Mouse (Mus musculus) neural tube, embryonic 11.5 days (tissue): ENCODE measurements around the gene Arf3. TPM values are rescaled to one million over a fixed set of nuclear protein-coding genes. Genes with fewer than 3 reads are reported as not detected.

Source experiments
- ATAC-seq: fragments of 200-750 bp; cut with Nextera tagmentation; 2 replicates; pipeline ENCODE4 v1.8.0; 2017; ENCODE audit warnings: moderate number of reproducible peaks, mild to moderate bottlenecking, moderate TSS enrichment, moderate library complexity; ENCODE audit not compliant: insufficient read depth, low FRiP score, low TSS enrichment
- DNase-seq: peaks from one replicate; pipeline ENCODE4 v3.0.0-alpha.2; 2015; ENCODE audit warnings: low spot score
- H3K27ac ChIP-seq: fragments of 300-500 bp; sonication (generic); 2 replicates; pipeline ENCODE4 v1.5.1; 2014; ENCODE audit warnings: low read depth, mild to moderate bottlenecking, low read length
- H3K27me3 ChIP-seq: fragments of 300-500 bp; sonication (generic); 2 replicates; pipeline ENCODE4 v1.6.1; 2014; ENCODE audit warnings: mild to moderate bottlenecking, low read length, mixed read lengths; ENCODE audit not compliant: control insufficient read depth, insufficient read depth
- H3K36me3 ChIP-seq: fragments of 300-500 bp; sonication (generic); 2 replicates; pipeline ENCODE4 v1.6.1; 2014; ENCODE audit warnings: mild to moderate bottlenecking, low read length, moderate library complexity, mixed read lengths; ENCODE audit not compliant: control insufficient read depth, insufficient read depth
- H3K4me1 ChIP-seq: fragments of 300-500 bp; sonication (generic); 2 replicates; pipeline ENCODE4 v1.6.1; 2014; ENCODE audit warnings: low read length, mixed read lengths; ENCODE audit not compliant: control insufficient read depth, insufficient read depth
- H3K4me2 ChIP-seq: fragments of 300-500 bp; sonication (generic); 2 replicates; pipeline ENCODE4 v1.6.1; 2014; ENCODE audit warnings: low read depth, mild to moderate bottlenecking, moderate library complexity
- H3K4me3 ChIP-seq: fragments of 300-500 bp; sonication (generic); 2 replicates; pipeline ENCODE4 v1.5.1; 2014; ENCODE audit warnings: low read depth, low read length
- H3K9ac ChIP-seq: fragments of 300-500 bp; sonication (generic); 2 replicates; pipeline ENCODE4 v1.6.1; 2014; ENCODE audit warnings: mild to moderate bottlenecking, low read length
- H3K9me3 ChIP-seq: fragments of 300-500 bp; sonication (generic); 2 replicates; pipeline ENCODE4 v1.6.1; 2016; ENCODE audit warnings: low read length; ENCODE audit not compliant: control insufficient read depth
- WGBS: fragments of 180-500 bp; shearing (Covaris S2); extraction: QIAGEN DNeasy Blood & Tissue Kit; methylation state at CpG from one replicate; pipeline ENCODE4 v1.1.7; 2014; 5-methylcytosine and 5-hydroxymethylcytosine counted together
- polyA plus RNA-seq: library from polyadenylated mRNA; unstranded; fragments of >200 nt; fragmentation: Nextera tagmentation; extraction: Ambion mirVana; gene quantifications from 2 replicates; pipeline ENCODE4 v1.2.1, GENCODE M21; 2014

Gene Arf3
- polyA plus RNA-seq, 1 experiment from 2014 or later: 44.0 TPM

- Histone ChIP-seq H3K4me1 (peaks cover 11% of the 10 kb centered on the region), H3K4me3 (no peak overlapping the region), H3K27ac (no peak overlapping the region), H3K4me2 (no peak overlapping the region), H3K9ac (no peak overlapping the region), H3K36me3 (no peaks in the 10 kb centered on the region), H3K27me3 (no peaks in the 10 kb centered on the region), H3K9me3 (no peaks in the 10 kb centered on the region)
- WGBS: 77% methylated on average over 4 of the region's 4 CpGs
- DNase-seq (no peak), ATAC-seq (no peak)
These were observed 36.9 kb downstream of the Arf3 start for GRCm38 (mm10) chr15:98726079-98726478.

GRCm38 (mm10) chr15:98724441-98724840 is 38.6 kb downstream of the Arf3 start:
- Histone ChIP-seq H3K27ac (no peak overlapping the region), H3K9me3 (no peaks in the 10 kb centered on the region), H3K4me2 (no peak overlapping the region), H3K4me3 (no peak overlapping the region), H3K4me1 (peaks cover 11% of the 10 kb centered on the region), H3K27me3 (no peaks in the 10 kb centered on the region), H3K9ac (no peak overlapping the region), H3K36me3 (no peaks in the 10 kb centered on the region)
- ATAC-seq (no peak), DNase-seq (no peak)
- WGBS: 37% methylated on average over 19 of the region's 19 CpGs

GRCm38 (mm10) chr15:98722854-98723253 is 40.2 kb downstream of the Arf3 start:
- no peak overlapping the region for H3K4me2 ChIP-seq
- DNase-seq: no peak
- H3K27ac ChIP-seq: no peak overlapping the region
- H3K36me3 ChIP-seq: no peaks in the 10 kb centered on the region
- no peaks in the 10 kb centered on the region for H3K9me3 ChIP-seq
- H3K4me3 ChIP-seq: no peak overlapping the region
- H3K4me1 ChIP-seq: peaks cover 6% of the 10 kb centered on the region
- WGBS: 69% methylated on average over 14 of the region's 14 CpGs
- H3K27me3 ChIP-seq: no peaks in the 10 kb centered on the region
- no peak overlapping the region for H3K9ac ChIP-seq
- ATAC-seq: no peak

GRCm38 (mm10) chr15:98722191-98722590 is 40.8 kb downstream of the Arf3 start:
- Histone ChIP-seq H3K36me3 (no peaks in the 10 kb centered on the region), H3K27ac (no peak overlapping the region), H3K9me3 (no peaks in the 10 kb centered on the region), H3K27me3 (no peaks in the 10 kb centered on the region), H3K4me2 (no peak overlapping the region), H3K4me3 (no peak overlapping the region), H3K9ac (no peak overlapping the region), H3K4me1 (peaks cover 4% of the 10 kb centered on the region; the same call in 1 of the 2 replicates)
- DNase-seq (no peak), ATAC-seq (no peak)
- 81% methylated on average over 8 of the region's 8 CpGs for WGBS

- 0 out of 2 replicates have a peak, but pooled peaks cover 3% of the 10 kb centered on the region for H3K27me3 ChIP-seq
- no peaks in the 10 kb centered on the region for H3K9me3 ChIP-seq
- ATAC-seq (no peak), DNase-seq (no peak)
- H3K4me3 ChIP-seq: no peak overlapping the region
- no peak overlapping the region for H3K4me2 ChIP-seq
- no peak overlapping the region for H3K27ac ChIP-seq
- no peaks in the 10 kb centered on the region for H3K4me1 ChIP-seq
- no peak overlapping the region for H3K9ac ChIP-seq
- H3K36me3 ChIP-seq: no peaks in the 10 kb centered on the region
- WGBS: 68% methylated on average over 16 of the region's 16 CpGs
These were observed 45.7 kb downstream of the Arf3 start for GRCm38 (mm10) chr15:98717301-98717700.

GRCm38 (mm10) chr15:98714230-98714652 is 48.8 kb downstream of the Arf3 start:
- Histone ChIP-seq H3K9ac (no peak overlapping the region), H3K4me1 (no peaks in the 10 kb centered on the region), H3K4me2 (no peak overlapping the region), H3K27me3 (0 out of 2 replicates have a peak, but pooled peaks cover 3% of the 10 kb centered on the region), H3K9me3 (no peaks in the 10 kb centered on the region), H3K36me3 (no peaks in the 10 kb centered on the region), H3K27ac (no peak overlapping the region), H3K4me3 (no peak overlapping the region)
- DNase-seq (no peak), ATAC-seq (no peak)
- 80% methylated on average over 5 of the region's 5 CpGs for WGBS

- Histone ChIP-seq H3K36me3 (no peaks in the 10 kb centered on the region), H3K4me1 (no peaks in the 10 kb centered on the region), H3K9me3 (no peaks in the 10 kb centered on the region), H3K27ac (no peak overlapping the region), H3K27me3 (0 out of 2 replicates have a peak, but pooled peaks cover 3% of the 10 kb centered on the region), H3K4me3 (no peak overlapping the region), H3K9ac (no peak overlapping the region), H3K4me2 (no peak overlapping the region)
- ATAC-seq (no peak), DNase-seq (peak; percentile 69)
- WGBS: 16% methylated on average over 9 of the region's 9 CpGs
These were observed 52.6 kb downstream of the Arf3 start for GRCm38 (mm10) chr15:98710442-98710841.

GRCm38 (mm10) chr15:98707766-98708372 is 55.1 kb downstream of the Arf3 start, which contains the start of gene Ccdc65:
Ccdc65 (plus strand) TSS chr15:98708207.
- peak within 1 kb of the TSS; percentile 1; the same call in 1 of the 2 replicates for H3K9ac ChIP-seq
- no peaks in the 10 kb centered on the region for H3K4me1 ChIP-seq
- no peak within 1 kb of the TSS for H3K27ac ChIP-seq
- peak within 1 kb of the TSS; percentile 11; the same call in 1 of the 2 replicates for H3K4me3 ChIP-seq
- peak within 1 kb of the TSS; percentile 33 for H3K4me2 ChIP-seq
- WGBS: 20% methylated on average over 16 of the region's 16 CpGs
- H3K9me3 ChIP-seq: no peaks in the 10 kb centered on the region
- peaks cover 2% of the 10 kb centered on the region; the same call in 1 of the 2 replicates for H3K27me3 ChIP-seq
- ATAC-seq (no peak), DNase-seq (peak; percentile 84)
- no peaks in the 10 kb centered on the region for H3K36me3 ChIP-seq

GRCm38 (mm10) chr15:98704312-98704711 is 58.7 kb downstream of the Arf3 start:
- Histone ChIP-seq H3K4me2 (no peak overlapping the region), H3K4me1 (no peaks in the 10 kb centered on the region), H3K27me3 (peaks cover 25% of the 10 kb centered on the region), H3K27ac (no peak overlapping the region), H3K36me3 (no peaks in the 10 kb centered on the region), H3K9ac (no peak overlapping the region), H3K4me3 (no peak overlapping the region), H3K9me3 (no peaks in the 10 kb centered on the region)
- WGBS: 67% methylated on average over 9 of the region's 9 CpGs
- ATAC-seq: no peak
- DNase-seq: no peak
